Mouse (Mus musculus) spleen, adult 12 weeks (tissue): ENCODE data around the gene Pabpn1l.
"Not testable (repeated sequence)": the region's sequence is repeated elsewhere in the genome, so short reads cannot be mapped to it uniquely, and the experiment has no call there.

Experiments used
- DNase-seq: peaks from one replicate; pipeline ENCODE4 v3.0.0; 2022; ENCODE audit warnings: low spot score

Gene Pabpn1l

GRCm38 (mm10) chr8:122648192-122648970, 25.8 kb upstream of the Pabpn1l start:
- DNase-seq, result no peak

DNA sequence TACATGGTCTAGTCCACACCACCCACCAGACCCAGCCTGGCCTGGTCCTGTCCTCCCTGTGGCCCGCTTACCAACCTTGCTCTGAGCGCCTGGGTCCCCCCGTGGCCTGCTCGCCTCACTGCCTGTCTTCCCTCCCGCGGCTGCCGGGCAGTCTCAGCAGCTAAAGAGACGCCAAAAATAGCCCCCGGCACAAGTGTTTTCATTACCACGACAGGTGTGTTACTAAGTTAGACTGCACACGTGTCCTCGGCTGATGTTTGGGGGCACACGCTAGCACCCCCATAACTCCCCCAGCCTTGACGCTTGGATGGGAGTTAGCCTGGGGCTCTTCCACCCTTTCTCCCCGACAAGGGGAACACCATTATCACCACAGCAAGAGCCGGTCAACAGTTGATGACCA, 23.8 kb upstream of the Pabpn1l start:
- no peak for DNase-seq

DNA sequence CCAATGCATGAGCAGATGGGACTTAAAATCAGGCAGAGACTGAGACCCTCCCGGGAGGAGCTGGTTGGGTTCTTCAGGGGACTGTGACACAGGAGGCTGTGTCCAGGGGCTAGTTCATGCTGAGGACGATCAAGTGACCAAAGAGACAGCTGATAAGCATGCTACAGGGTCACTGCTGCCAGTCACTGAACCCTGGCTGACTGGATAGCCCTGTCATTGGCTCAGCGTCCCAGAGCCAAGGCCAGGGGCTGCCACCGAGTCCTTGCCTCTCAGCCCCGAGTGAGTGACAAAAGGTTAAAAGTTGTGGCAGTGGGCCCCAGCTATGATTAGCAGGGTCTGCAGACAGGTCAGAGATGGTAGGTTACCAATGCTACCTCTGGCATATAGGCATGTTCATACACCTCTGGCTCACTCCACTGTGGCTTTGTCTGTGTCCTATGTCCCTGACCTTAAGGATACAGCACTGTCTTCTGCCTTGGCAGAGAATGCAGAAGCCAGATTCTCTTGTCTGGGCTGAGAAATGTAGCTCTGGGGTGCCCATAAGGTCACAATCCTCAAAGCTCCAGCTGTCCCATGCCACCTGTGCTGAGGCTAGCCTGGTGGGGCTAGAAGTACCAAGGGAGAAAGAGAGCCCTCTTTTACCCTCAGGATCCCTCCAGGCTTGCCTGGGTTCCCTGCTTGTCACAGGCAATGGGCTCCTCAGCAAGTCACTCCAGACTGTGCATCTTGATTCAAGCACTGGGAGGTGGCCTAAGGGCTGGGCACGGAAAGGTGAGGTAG, 21.8 kb upstream of the Pabpn1l start:
- DNase-seq, result no peak

DNA sequence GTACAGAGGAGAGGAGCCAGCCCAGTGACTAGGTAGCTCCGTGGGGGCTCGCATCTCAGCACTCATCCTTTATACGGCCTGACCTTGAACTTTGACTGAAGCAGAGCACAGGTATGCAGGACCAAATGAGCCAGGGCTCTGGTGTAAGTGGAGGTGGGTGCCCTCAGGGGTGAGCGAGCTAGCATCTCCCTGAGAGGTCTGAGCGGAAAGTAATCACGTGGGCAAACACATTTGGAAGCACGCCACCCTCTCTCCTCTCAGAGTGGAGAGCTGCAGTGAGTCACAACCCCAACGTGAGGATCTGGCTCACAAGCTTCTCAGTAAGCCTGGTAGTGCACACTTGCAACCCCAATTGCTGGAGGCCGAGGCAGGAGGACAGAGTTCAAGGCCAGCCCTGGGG, 19.5 kb upstream of the Pabpn1l start:
- DNase-seq, result no peak

DNA sequence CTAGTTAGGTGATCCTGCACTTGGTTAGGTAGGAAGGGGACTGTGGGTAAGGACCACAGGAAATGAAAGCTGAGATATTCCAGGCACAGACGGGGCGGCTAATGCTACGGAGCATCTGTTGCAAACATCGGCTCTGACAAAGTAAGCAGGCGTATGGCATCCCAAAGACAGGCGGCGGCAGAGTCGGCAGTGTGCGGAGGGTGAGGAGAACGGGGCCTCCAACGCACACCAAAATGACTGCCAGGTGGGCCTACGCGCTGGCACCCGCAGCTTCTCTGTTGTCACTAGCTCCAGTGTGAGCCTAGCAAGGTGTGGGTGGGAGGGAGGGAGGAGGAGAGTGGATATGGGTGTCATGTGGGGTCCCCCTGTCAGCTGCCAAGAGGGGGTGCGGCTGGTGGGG, 18.9 kb upstream of the Pabpn1l start:
- no peak for DNase-seq

DNA sequence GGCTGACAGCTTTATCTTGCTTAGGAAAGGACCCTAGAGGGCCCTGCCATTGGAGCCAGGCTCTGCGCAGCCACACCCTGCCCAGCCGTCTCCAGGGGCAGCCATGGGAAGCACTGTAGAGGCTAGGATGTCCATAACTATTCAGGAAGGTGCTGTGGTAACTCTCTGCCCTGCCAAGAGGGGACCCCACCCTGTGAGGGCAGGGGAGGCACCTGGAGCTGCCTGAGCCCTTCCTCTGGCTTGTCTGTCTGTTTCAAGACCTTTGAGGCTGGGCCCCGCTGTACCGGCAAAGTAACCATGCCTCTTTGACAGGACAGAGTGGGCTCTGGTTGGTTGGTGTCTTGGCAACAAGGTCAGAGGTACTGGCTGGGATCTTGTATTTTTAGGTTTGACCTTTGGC, 18.3 kb upstream of the Pabpn1l start:
- DNase-seq, result no peak

DNA sequence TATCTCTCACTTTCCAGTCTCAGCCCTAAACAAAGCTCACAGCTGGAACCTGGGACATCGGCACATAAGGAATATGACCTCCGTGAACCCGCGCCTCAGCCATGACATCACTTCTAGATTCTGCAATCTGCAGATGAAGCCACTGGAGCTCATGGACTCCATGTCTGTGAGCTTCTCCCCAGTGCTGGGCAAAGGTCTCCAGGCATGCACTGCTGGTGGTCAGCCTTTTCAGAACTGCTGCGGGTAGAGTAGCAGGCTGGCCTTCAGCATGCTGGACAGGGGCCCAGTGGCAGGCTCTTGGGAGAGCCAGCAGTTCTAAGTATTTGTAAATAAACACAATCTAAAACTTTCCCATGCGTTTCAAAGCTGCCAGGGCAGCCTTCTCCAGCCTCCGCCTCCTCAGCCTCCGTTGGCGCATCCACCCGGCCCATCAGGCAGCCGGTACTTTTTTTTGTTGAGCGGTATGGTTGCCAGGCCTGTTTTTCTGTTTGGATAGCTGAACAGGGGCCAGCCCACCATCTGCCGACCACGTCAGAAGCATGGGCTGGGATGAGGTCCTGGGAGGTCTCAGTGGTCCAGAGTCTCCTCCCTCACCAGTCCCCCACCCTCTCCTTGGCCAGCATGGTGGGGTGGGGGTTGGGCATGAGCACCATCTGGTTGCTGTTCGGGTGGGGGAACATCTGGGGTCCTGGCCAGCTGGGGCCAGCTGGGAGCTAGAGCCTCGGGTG, 17.1 kb upstream of the Pabpn1l start:
- DNase-seq, result no peak

- DNase-seq, result no peak
Measured at GRCm38 (mm10) chr8:122638601-122639000, 16.1 kb upstream of the Pabpn1l start.

- no peak for DNase-seq
Measured at GRCm38 (mm10) chr8:122637230-122637629, 14.7 kb upstream of the Pabpn1l start.

DNA sequence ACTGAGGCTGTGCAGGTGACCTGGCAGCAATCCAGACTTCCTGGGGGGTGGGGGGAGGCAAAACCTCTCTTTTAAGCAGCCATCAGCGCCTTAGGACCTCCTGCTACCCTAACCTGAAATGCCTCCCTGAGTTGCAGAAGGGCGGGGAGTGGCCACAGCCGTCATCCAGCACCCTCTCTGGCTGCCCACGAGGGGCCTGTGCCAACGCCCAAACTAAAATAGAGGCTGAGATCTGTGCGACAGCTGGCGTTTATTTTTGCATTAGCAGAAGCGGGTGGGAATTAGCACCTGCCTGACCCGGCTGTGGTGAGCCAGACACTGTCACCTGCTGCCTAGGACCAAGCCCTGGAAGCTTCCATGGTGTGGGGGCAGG, 14.2 kb upstream of the Pabpn1l start:
- no peak for DNase-seq

GRCm38 (mm10) chr8:122635878-122636802, 13.6 kb upstream of the Pabpn1l start:
- DNase-seq, result no peak

DNA sequence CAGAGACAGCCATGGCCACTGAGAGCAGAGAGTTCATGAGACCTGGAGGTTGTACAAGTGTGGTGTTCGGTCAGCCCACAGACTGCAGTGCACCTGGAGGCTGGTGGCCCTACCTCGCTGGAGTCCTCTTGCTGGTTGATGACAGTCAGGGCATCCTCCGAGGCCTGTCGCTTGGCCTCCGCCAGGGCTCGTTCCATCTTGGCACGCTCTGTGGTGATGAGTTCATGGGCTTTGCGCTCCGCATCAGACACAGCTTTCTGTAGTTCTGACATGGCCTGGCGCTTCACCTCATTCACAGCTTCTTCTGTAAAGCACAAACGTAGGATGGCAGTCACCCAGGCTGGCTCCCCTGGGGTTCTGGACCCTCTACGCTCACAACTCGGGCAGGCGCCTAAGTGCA, 10.7 kb upstream of the Pabpn1l start:
- no peak for DNase-seq

GRCm38 (mm10) chr8:122632134-122632533, 9.6 kb upstream of the Pabpn1l start:
- DNase-seq, result not testable (repeated sequence)

DNA sequence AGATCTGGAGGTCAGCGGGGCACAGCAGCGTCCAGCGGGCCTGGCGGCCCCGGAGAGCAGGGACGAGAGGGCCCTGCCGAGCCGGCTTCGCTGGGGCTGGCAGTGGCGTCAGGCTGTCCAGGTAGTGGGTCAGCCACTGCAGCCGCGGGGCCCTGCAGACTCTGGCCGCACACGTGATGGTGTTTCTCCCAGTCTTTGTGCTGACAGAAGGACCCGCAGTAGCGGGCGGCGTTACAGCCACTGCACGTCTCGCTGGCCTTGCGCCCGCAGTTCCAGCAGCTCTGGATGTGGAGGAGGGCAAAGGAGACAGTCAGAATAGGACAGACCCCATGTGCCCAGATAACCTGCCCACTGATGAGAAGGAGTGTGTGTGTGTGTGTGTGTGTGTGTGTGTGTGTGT, 8.2 kb upstream of the Pabpn1l start:
- DNase-seq, result no peak

GRCm38 (mm10) chr8:122629388-122629787, 6.8 kb upstream of the Pabpn1l start:
- DNase-seq, result no peak

DNA sequence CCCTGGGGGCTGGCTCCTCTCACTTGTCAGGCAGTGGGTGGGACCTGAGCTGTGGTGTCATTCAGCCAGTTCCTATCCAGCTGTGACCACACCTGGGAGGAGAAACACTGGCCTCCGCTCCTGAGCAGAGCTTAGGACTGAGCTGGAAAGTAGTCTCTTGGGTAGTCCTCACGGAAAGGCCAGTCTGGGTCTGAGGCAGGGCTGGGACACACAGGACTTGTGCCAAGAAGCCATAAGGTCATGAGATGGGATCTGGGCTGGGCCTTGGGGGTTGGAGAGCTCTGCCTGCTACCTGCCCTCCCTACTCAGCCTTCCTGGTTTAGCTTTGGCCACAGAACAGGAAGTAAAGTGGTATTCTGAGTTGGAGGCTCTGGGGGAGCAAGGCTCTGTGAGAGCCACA, 4.4 kb upstream of the Pabpn1l start:
- DNase-seq, result no peak

- DNase-seq, result no peak
Measured at GRCm38 (mm10) chr8:122625811-122626210, 3.3 kb upstream of the Pabpn1l start.

DNA sequence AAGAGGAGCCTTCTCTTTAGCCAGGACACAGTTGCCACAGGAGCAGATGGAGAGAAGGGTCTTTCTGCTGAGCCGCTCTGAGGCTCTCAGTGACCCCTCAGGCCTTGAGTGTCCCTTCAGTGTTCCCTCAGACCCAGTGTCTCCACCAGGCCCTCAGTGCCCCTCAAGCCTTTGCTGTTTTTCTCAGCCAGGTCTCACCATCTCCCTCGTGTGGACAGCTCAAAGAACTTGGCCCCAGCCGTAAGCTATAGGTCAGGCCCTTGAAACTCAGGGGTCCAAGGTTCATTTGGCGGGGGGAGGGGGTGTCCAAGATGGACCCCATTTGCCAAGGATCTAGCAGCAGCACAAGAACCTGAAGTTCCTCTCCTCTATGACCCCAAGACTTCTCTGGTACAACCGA, 2.1 kb upstream of the Pabpn1l start:
- DNase-seq, result no peak

GRCm38 (mm10) chr8:122623844-122624642, 1.5 kb upstream of the Pabpn1l start:
- no peak for DNase-seq

DNA sequence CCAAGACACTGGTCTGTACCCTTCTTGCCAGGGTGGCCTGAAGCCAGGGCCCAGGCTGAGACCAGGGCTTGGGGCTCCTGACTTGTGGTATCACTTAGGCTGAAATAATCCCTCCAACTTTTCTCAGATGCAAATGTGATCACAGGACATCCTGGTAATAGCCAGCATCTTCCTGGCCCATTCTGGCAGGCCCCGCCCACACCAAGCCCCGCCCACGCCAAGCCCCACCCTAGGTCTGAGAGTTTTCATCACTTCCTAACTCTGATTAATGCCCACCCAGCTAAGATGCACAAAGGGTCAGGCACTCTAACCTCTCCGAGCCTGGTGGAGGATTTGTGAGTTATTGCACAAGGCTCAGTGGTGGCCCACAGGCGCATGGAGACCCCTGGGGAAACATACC, 2.1 kb downstream of the Pabpn1l start:
- DNase-seq, result no peak
